Mouse (Mus musculus) testis, adult 2 months (tissue): ENCODE measurements around the gene Capn5. TPM values are rescaled to one million over a fixed set of nuclear protein-coding genes. Genes with fewer than 3 reads are reported as not detected.
"Not testable (repeated sequence)": the region's sequence is repeated elsewhere in the genome, so short reads cannot be mapped to it uniquely, and the experiment has no call there.

Experiments used
- H3K27ac ChIP-seq: fragments of 200-500 bp; 2 replicates; pipeline ENCODE4 v1.5.1; 2012; ENCODE audit warnings: low read depth, low read length; ENCODE audit not compliant: control insufficient read depth, insufficient read depth
- H3K27me3 ChIP-seq: fragments of 200-500 bp; 2 replicates; pipeline ENCODE4 v1.6.1; 2012; ENCODE audit warnings: mild to moderate bottlenecking, low read length, moderate library complexity; ENCODE audit not compliant: control insufficient read depth, insufficient read depth
- H3K36me3 ChIP-seq: fragments of 200-500 bp; 2 replicates; pipeline ENCODE4 v1.6.1; 2012; ENCODE audit warnings: mild to moderate bottlenecking, low read length; ENCODE audit not compliant: control insufficient read depth, insufficient read depth
- H3K4me1 ChIP-seq: fragments of 200-500 bp; 2 replicates; pipeline ENCODE4 v1.6.1; 2012; ENCODE audit warnings: low read length; ENCODE audit not compliant: control insufficient read depth, insufficient read depth
- H3K4me3 ChIP-seq: fragments of 200-500 bp; 2 replicates; pipeline ENCODE4 v1.5.1; 2012; ENCODE audit warnings: low read depth, mild to moderate bottlenecking, low read length, moderate library complexity, mixed read lengths; ENCODE audit not compliant: control insufficient read depth
- CTCF ChIP-seq: fragments of 200-500 bp; IDR thresholded peaks from 2 replicates; pipeline ENCODE4 v1.5.1; 2012; ENCODE audit warnings: low read depth, mild to moderate bottlenecking, inconsistent platforms, low read length, moderate library complexity; ENCODE audit not compliant: control insufficient read depth, insufficient read depth, insufficient replicate concordance
- POLR2A ChIP-seq: fragments of 200-500 bp; IDR thresholded peaks from 2 replicates; pipeline ENCODE4 v1.6.1; 2012; ENCODE audit warnings: low read depth, mild to moderate bottlenecking, inconsistent platforms, low read length, moderate library complexity; ENCODE audit not compliant: control insufficient read depth
- polyA plus RNA-seq: library from polyadenylated mRNA; depleted of rRNA; stranded (reverse); fragments of >200 nt; gene quantifications from 2 replicates; pipeline ENCODE4 v1.2.3, GENCODE M21; 2012

The Capn5 gene
- polyA plus RNA-seq, 1 experiment = 0.85 TPM

DNA sequence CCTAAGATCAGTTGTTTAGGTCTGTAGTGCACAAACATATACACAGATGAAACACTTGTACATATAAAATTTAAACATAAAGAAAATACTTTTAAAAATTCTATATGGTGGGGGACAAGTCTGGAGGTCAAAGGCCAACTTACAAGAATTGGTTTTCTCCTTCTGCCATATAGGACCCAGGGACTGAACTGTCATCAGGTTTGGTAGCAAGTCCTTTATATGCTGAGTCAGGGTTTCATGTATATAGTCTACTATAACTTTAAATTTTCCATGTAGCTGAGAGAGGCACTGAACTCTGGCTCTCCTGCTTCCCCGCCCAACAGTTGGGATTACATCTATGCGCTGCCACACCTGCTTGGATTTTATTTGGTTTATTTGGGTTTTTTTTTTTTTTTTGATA, 10.2 kb upstream of the Capn5 start:
- Histone ChIP-seq H3K27me3 (no peaks in the 10 kb centered on the region), H3K4me3 (no peak overlapping the region), H3K36me3 (no peaks in the 10 kb centered on the region), H3K4me1 (peaks cover 2% of the 10 kb centered on the region; the same call in 1 of the 2 replicates), H3K27ac (no peak overlapping the region)
- no peak for TF ChIP-seq POLR2A
- TF ChIP-seq CTCF = no peak

DNA sequence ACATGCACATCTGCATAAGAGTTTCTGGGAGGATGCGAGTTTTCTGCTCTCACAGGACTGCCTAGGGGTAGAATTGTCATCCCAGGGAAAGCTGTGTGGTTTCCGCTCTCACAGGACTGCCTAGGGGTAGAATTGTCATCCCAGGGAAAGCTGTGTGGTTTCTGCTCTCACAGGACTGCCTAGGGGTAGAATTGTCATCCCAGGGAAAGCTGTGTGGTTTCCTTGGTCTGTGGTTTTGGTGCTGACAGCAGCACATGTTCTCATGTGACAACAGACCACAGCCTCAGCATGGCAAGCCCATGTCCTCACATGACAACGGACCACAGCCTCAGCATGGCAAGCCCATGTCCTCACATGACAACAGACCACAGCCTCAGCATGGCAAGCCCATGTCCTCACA, 9.3 kb upstream of the Capn5 start:
- H3K27ac ChIP-seq, H3K27me3 ChIP-seq: not testable (repeated sequence)

DNA sequence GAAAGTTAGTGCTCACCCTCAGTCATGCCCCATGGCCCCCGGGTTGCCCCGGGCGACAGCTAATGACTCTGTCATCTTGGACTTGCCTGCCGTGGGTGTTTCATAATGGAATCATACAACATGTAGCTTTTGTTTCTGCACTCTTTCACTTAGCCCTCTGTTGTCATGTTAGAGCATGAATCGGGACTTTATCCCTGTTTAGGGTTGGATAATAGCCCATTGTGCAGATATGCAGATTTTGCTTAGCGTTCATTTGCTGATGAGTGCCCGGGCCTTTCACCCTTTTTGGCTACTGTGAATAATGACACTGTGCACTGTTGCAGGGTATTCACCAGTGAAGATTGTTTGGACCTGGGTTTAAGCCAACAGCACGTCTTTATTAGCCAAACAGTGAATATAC, 8.6 kb upstream of the Capn5 start:
- Histone ChIP-seq H3K4me3 (no peak overlapping the region), H3K36me3 (no peaks in the 10 kb centered on the region), H3K4me1 (peaks cover 2% of the 10 kb centered on the region; the same call in 1 of the 2 replicates), H3K27me3 (no peaks in the 10 kb centered on the region), H3K27ac (no peak overlapping the region)
- TF ChIP-seq POLR2A (no peak), CTCF (no peak)

More for the DNA sequence above, 9.3 kb upstream of the Capn5 start:
- not testable (repeated sequence) for H3K4me3 ChIP-seq, H3K4me1 ChIP-seq, H3K36me3 ChIP-seq

DNA sequence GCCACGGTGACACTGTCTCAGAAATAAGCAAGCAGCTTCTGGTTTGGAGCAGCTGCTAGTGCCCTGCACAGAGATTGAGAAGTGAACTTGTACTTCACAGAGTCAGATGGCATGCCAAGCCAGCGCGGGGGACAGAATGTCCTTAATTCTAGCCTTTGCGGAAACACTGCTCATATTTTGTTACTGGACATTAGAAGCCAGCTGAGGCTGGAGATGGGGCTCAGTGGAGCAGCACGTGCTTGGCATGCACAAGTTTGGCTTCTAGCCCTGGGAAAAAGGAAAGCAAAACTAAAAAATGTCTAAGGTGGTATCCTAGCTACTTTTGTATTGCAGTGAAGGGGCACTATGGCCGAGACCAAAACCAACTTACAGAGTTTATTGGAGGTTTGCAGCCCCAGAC, 7.3 kb upstream of the Capn5 start:
- H3K36me3 ChIP-seq = no peaks in the 10 kb centered on the region
- H3K27ac ChIP-seq = no peak overlapping the region
- H3K4me3 ChIP-seq = no peak overlapping the region
- TF ChIP-seq CTCF (no peak), POLR2A (no peak)
- peaks cover 2% of the 10 kb centered on the region; the same call in 1 of the 2 replicates for H3K4me1 ChIP-seq
- no peaks in the 10 kb centered on the region for H3K27me3 ChIP-seq

DNA sequence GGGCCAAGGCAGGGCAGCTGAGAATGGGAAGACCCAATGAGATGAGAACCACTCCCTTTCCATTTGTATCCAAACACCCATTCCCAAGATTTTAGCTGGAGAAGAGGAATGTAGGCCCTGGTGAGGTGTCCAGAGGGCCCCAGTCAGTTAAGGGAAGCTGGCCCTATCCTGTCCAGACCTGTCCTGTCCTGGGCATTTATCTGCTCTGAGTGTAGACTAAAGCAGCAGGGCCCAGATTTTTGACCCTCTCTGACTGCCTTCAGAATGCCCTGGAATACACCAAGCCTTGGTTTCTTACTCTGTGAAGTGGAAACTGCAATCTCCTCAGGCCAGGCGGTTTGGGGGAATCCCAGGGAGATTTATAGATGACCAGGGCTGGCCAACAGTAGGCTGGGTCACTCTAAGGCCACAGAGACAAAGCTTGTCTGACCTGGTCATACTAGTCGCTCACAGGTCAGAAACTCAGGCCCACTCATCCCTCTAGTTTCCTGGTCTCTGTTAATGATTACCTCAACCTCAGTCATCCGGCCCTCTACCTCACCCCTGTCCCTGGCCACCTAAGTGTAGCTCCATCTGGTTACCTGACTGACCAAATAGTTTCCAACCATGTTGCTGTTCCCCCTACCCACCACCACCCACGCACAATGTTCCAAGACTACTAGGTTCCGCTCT, 622 bp upstream of the Capn5 start:
- TF ChIP-seq POLR2A = no peak
- no peak for TF ChIP-seq CTCF
- H3K4me1 ChIP-seq = peaks cover 14% of the 10 kb centered on the region
- H3K27me3 ChIP-seq = no peaks in the 10 kb centered on the region
- peak overlapping the region; percentile 87 for H3K4me3 ChIP-seq
- peak overlapping the region; percentile 3; the same call in 1 of the 2 replicates for H3K27ac ChIP-seq
- no peaks in the 10 kb centered on the region for H3K36me3 ChIP-seq

DNA sequence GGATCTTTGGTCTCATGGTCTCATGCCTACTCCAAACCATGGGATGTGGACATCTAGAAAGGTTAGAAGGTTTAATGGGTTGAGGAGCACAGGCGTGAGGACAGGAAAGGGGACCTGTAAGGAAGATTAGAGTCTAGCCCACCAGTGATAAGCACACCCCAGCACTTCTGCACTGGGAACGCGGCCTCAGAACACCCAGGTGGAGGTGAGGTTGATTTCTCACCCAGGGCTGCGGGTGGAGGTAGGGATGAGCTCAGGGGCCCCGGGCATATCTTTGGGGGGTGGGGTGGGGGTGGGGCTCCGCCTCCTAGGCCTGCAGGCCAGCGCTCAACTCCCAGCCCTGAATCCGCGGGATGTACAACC, 527 bp downstream of the Capn5 start:
- Histone ChIP-seq H3K4me3 (peak overlapping the region; percentile 92), H3K4me1 (peaks cover 14% of the 10 kb centered on the region), H3K27me3 (no peaks in the 10 kb centered on the region), H3K27ac (no peak overlapping the region), H3K36me3 (no peaks in the 10 kb centered on the region)
- no peak for TF ChIP-seq POLR2A
- no peak for TF ChIP-seq CTCF

DNA sequence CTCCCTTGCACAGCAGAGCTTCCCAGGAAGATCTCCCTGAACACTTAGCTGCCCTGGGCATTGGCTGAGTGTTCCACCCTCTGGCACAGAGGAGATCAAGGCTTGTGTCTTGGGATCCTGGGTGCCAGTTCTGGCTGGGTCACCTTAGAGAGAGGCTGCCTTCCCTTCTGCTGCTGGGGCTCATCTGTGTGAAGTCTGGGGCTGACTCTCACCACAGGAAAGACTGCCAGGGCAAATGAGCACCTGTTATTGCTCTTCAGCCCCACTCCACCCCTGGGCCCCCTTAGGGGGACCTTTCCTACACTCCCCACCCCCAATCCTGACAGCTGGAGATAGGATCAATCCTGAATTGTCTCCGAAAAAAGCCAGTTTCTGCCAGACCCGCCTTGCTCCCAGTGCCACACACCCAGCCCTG, 996 bp downstream of the Capn5 start:
- Histone ChIP-seq H3K36me3 (no peaks in the 10 kb centered on the region), H3K27ac (no peak overlapping the region), H3K4me1 (peaks cover 14% of the 10 kb centered on the region), H3K4me3 (no peak overlapping the region), H3K27me3 (no peaks in the 10 kb centered on the region)
- TF ChIP-seq POLR2A (no peak), CTCF (no peak)

DNA sequence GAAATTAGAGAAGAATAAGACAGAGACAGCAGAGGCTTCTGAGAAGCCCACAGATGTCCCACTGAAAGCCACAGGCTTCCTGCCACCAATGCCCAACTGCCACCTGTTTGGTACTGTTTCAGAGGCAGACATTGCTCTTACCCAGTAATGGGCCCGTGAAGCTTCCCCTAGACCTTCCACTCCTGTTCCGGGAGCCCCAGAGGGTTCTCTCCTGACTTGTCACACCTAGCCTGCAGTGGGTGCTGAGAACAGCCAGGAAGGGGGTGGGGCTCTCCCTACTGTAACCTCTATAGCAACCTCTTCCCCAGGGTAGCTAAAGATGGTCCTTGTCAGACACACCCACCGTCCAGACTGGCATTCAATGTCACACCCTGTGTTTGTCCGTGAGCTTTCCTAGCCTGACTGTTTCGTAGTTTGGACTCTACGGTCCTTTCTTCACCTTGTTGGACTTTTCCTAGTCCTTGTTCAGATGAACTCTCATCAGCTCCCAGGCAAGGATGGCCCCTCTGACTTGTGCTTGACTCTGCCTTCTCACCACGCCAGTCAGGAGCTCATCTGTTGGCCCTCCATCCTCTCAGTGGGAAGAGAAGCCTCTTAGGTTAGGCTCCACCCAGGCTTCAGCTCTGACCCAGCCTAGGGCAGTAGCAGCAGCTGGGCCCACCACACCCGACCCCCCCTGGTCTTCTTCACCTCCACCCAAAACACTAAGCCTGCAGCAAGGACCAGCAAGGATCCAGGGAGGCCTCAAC, 1.6 kb downstream of the Capn5 start:
- H3K27ac ChIP-seq = no peak overlapping the region
- no peaks in the 10 kb centered on the region for H3K27me3 ChIP-seq
- no peak overlapping the region for H3K4me3 ChIP-seq
- no peaks in the 10 kb centered on the region for H3K36me3 ChIP-seq
- no peak for TF ChIP-seq POLR2A
- peaks cover 14% of the 10 kb centered on the region for H3K4me1 ChIP-seq
